Mouse (Mus musculus): ENCODE measurements around the gene Alkbh8. TPM values are rescaled to one million over a fixed set of nuclear protein-coding genes. Genes with fewer than 3 reads are reported as not detected.
"Not testable (repeated sequence)": the region's sequence is repeated elsewhere in the genome, so short reads cannot be mapped to it uniquely, and the experiment has no call there.

The Alkbh8 gene
- polyA plus RNA-seq (2015; fragmentation: Nextera tagmentation; extraction: Ambion mirVana), result 14.3 and 15.9 TPM in 2 replicates

DNA sequence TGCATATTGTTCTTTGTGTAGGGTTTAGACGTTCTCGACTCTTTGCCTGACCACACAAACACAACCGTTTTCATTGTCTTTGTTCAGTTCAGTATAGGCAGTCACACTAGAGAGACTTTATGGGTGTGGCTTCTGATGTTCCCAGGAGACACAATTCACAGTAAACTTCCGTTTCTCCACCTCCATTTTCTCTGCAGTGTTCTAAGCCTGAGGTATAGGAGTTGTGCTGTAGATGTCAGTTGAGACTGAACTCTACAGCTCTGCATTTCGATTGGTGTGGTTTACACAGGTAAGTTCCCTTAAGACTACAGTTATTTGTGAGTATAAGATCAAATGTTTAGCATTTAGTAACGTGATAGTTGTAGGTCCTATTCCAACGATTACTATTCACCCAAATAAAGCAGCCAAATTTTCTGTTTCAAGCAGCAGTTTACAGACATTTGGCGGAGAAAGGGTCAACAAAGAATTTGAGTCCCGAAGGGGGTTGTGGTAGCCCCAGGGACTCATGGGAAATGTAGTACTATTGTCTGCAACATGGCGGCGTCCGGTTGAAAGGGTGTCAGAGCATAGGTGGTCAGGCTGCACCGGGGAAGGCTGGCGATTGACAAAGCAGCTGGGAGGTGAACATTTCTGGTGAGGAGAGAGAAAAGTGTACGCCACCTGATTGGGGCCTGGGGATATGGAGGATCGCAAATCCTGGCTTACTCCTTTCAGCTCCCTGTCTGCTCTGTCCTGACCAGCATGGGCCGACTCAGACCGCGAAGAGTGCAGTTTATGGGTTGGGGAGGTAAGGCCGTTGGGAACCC is at the start of gene Alkbh8:
Gene Alkbh8, plus strand, starts transcription at position 179 of the 806 bp plus-strand sequence.
- Histone ChIP-seq H3K27me3 (replicated peaks) (no peaks in the 10 kb centered on the region), H3K4me2 (peak within 1 kb of the TSS; percentile 76), H3K36me3 (peaks cover 17% of the 10 kb centered on the region), H3K4me3 (peak within 1 kb of the TSS; percentile 90), H3K27ac (replicated peaks) (peak within 1 kb of the TSS; percentile 74), H3K9ac (peak within 1 kb of the TSS; percentile 90), H3K9me3 (no peaks in the 10 kb centered on the region), H3K4me1 (peaks cover 10% of the 10 kb centered on the region)
- ATAC-seq (ENCODE audit: extremely low read depth, insufficient number of reproducible peaks, low FRiP score, low TSS enrichment), result peak; percentile 80
- WGBS, result 5% methylated on average over 20 of the region's 20 CpGs

DNA sequence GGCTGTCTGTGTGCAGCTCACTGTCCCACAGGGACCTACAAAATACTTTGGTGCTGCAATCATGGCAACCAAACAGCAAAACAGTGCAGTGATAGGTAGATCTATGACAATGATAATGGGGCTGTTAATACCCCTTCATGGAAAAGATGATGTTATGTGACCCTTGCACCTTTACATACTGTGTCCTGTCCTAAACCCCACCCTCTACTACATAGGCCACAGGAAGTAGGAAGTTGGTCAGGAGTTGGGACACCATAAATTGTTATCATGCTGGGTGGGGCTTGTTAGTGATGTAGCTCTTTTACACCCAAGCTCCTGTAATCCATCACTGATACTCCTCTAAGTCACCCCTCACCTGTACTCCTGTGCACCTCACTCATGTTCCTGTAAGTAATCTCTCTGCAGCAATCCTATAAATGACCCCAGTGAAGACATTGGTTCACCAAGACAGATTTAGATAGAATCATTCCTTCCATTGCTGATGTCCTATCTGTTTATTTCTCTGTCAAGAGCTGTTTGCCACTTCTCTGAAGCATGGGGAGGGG is 25.6 kb upstream of the Alkbh8 start:
- no peak overlapping the region for H3K4me3 ChIP-seq
- peaks cover 5% of the 10 kb centered on the region; the same call in 1 of the 2 replicates for H3K9me3 ChIP-seq
- ATAC-seq (ENCODE audit: extremely low read depth, insufficient number of reproducible peaks, low FRiP score, low TSS enrichment), result no peak; the same call in 1 of the 2 replicates
- H3K9ac ChIP-seq, result no peak overlapping the region
- no peak overlapping the region for H3K4me2 ChIP-seq
- H3K36me3 ChIP-seq, result no peaks in the 10 kb centered on the region
- H3K4me1 ChIP-seq, result no peaks in the 10 kb centered on the region
- H3K27me3 ChIP-seq (replicated peaks), result no peaks in the 10 kb centered on the region
- H3K27ac ChIP-seq (replicated peaks), result no peak overlapping the region

DNA sequence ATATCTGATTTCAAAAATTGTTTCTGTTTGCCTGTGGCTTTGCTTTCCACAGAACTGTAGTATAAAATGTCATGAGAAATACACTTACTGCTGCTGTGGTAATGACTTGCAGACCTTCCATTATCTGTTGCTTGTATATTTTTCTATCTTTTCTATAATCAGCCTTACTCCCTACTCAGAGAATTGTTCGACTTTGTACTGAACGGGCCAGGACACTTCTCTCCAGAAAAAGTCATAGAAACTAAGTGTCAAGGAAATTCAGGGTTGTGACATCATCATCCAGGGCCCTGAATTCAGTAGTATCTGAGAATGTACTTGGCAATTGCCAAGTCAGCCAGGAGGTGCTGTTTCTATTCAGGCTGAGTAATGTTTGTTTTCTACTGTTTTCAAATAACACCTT is 24.9 kb upstream of the Alkbh8 start:
- Histone ChIP-seq H3K9me3 (peaks cover 5% of the 10 kb centered on the region; the same call in 1 of the 2 replicates), H3K4me3 (no peak overlapping the region), H3K36me3 (no peaks in the 10 kb centered on the region), H3K4me1 (no peaks in the 10 kb centered on the region), H3K27ac (replicated peaks) (no peak overlapping the region), H3K27me3 (replicated peaks) (no peaks in the 10 kb centered on the region), H3K4me2 (no peak overlapping the region), H3K9ac (no peak overlapping the region)
- 63% methylated on average over 2 of the region's 2 CpGs for WGBS
- no peak for ATAC-seq (ENCODE audit: extremely low read depth, insufficient number of reproducible peaks, low FRiP score, low TSS enrichment)

DNA sequence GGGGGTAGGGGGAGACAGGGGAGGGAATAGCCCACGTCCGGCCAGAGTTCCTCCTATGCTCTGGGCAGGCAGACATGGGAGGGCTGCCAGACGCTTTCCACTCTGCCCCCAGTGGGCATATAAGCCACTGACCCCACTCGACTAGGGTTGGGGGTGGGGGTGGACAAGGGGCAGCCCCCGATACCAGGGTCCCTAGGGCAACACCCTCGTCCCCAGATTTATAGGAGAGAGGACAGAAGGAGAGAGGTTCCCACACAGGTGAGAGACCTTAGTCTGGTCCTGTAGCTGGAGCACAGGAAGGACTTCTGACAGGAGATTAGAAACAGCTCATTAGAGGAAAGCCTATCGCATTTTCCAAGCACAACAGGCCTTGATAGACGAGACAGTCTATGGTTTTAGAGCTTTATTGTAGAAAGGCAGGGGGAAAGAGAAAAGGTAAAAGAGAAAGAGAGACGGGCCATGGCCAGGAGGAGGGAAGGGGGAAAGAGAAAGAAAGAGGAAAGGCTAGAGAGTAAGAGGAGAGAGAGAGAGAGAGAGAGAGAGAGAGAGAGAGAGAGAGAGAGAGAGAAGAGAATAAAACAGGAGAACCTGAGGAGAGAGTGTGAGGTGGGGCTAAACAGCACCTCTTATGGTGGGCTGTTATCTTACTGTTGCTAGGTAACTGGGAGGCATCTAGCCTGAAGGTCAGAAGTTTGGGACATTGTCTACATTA is 7.4 kb upstream of the Alkbh8 start:
- not testable (repeated sequence) for H3K36me3 ChIP-seq; H3K27ac ChIP-seq (replicated peaks); H3K9me3 ChIP-seq; ATAC-seq (ENCODE audit: extremely low read depth, insufficient number of reproducible peaks, low FRiP score, low TSS enrichment); H3K4me3 ChIP-seq; H3K27me3 ChIP-seq (replicated peaks); H3K9ac ChIP-seq
- peak overlapping the region; percentile 13; the same call in 1 of the 2 replicates for H3K4me2 ChIP-seq
- peaks cover 15% of the 10 kb centered on the region for H3K4me1 ChIP-seq
- WGBS, result 47% methylated on average over 9 of the region's 9 CpGs

DNA sequence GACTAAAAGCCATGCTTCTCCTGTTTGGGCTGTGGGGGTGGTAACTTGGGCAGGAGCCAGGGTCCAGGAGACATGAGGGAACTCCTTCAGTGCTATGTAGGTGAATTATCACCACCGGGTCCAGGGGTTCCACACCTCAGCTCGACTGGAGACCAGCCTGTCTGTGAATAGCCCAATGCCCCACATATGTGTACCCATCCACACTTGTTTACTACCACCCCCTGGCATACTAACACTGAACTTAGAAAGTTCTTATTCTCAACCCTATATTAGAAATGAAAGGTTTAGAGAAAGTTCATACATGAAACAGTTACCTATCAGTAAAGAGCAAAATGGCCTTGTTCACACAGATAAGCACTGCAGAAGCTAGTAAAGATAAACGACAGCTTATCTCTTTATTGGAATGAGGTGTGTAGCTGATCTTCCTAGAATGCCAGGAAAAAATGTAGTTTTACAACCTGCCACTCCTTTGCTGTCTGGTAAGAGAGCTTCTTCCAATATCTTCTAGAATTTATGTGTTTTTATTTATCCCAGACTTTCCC is 6.8 kb upstream of the Alkbh8 start:
- H3K36me3 ChIP-seq, result no peaks in the 10 kb centered on the region
- H3K4me1 ChIP-seq, result peaks cover 15% of the 10 kb centered on the region
- H3K4me2 ChIP-seq, result no peak overlapping the region
- H3K27ac ChIP-seq (replicated peaks), result no peak overlapping the region
- no peak overlapping the region for H3K9ac ChIP-seq
- H3K4me3 ChIP-seq, result no peak overlapping the region
- ATAC-seq (ENCODE audit: extremely low read depth, insufficient number of reproducible peaks, low FRiP score, low TSS enrichment), result no peak
- H3K27me3 ChIP-seq (replicated peaks), result no peaks in the 10 kb centered on the region
- 18% methylated on average over 3 of the region's 3 CpGs for WGBS
- H3K9me3 ChIP-seq, result no peaks in the 10 kb centered on the region

DNA sequence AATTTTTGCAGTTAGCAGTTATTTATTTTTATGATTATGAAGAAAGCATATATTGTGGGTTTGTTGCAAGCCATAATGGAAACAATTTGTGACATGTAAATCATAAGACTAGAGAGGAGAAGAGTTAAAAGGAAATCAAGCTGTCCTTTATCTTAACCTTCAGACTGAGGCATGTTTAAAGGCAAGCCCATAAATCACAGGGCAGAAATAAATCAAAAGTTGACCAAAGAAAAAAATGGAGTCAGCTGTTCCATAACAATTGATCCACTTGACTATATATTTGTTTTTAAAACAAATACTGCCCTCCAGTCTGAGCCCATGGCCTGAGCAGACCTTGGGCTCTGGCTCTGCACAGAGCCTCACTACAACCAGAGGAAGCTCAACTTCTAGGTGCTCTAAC is 4.6 kb upstream of the Alkbh8 start:
- ATAC-seq (ENCODE audit: extremely low read depth, insufficient number of reproducible peaks, low FRiP score, low TSS enrichment), result no peak
- no peak overlapping the region for H3K9ac ChIP-seq
- no peak overlapping the region for H3K27ac ChIP-seq (replicated peaks)
- H3K4me3 ChIP-seq, result no peak overlapping the region
- H3K36me3 ChIP-seq, result no peaks in the 10 kb centered on the region
- H3K4me1 ChIP-seq, result peaks cover 15% of the 10 kb centered on the region
- no peak overlapping the region for H3K4me2 ChIP-seq
- H3K27me3 ChIP-seq (replicated peaks), result no peaks in the 10 kb centered on the region
- no peaks in the 10 kb centered on the region for H3K9me3 ChIP-seq

DNA sequence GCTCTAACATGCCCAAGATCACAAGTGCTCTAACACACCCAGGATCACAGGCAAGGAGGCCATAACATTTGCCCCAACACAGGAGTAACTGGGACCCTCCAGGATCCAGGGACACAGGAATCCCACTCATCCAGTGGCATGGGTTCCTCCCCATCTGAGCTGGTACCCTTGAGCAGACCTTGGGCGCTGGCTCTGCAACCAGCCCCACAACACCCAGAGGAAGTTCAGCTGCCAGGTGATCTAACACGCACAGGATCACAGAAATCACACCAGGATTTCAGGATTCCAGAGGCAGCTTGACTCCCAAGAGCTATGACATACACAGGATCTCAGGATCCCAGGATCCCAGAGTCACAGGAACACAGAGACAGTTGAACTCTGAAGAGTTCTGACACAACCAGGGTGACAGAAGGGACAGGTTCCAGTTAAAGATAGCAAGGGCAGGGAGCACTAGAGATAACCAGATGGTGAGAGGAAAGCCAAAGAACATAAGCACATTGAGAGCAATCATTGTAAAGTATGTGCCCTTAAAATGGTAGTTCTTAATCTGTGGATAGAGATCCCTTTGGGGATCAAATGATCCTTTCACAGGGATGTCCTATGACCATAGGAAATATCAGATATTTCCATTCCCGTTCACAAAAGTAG is 4.1 kb upstream of the Alkbh8 start:
- H3K4me1 ChIP-seq, result peaks cover 16% of the 10 kb centered on the region
- H3K4me3 ChIP-seq, result no peak overlapping the region
- H3K9ac ChIP-seq, result no peak overlapping the region
- H3K9me3 ChIP-seq, result no peaks in the 10 kb centered on the region
- ATAC-seq (ENCODE audit: extremely low read depth, insufficient number of reproducible peaks, low FRiP score, low TSS enrichment), result no peak
- 71% methylated on average over 3 of the region's 3 CpGs for WGBS
- no peaks in the 10 kb centered on the region for H3K36me3 ChIP-seq
- H3K4me2 ChIP-seq, result no peak overlapping the region
- no peaks in the 10 kb centered on the region for H3K27me3 ChIP-seq (replicated peaks)
- H3K27ac ChIP-seq (replicated peaks), result no peak overlapping the region

DNA sequence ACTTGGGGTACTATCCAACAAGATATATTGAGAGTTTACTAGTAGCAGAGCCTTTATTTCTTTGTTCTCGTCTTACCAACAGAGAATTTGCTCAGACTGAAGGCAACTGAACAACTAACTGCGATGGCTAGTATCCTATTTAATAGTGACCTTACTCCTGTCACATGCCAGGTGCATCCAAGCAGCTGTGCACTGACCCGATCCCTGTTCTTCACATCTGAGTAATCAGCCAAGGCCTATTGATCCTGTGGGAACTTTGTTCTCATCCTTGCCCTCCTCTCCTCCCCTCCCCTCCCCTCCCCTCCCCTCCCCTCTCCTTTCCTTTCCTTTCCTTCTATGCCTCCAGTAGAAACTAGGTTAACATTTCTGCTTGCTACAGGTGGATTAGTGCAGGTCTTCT is 1.7 kb downstream of the Alkbh8 start:
- peaks cover 6% of the 10 kb centered on the region for H3K4me1 ChIP-seq
- H3K4me2 ChIP-seq, result peak overlapping the region; percentile 76
- H3K9me3 ChIP-seq, result no peaks in the 10 kb centered on the region
- H3K27me3 ChIP-seq (replicated peaks), result no peaks in the 10 kb centered on the region
- 82% methylated on average over 3 of the region's 3 CpGs for WGBS
- ATAC-seq (ENCODE audit: extremely low read depth, insufficient number of reproducible peaks, low FRiP score, low TSS enrichment), result no peak
- H3K27ac ChIP-seq (replicated peaks), result no peak overlapping the region
- H3K4me3 ChIP-seq, result peak overlapping the region; percentile 90
- H3K36me3 ChIP-seq, result peaks cover 27% of the 10 kb centered on the region
- no peak overlapping the region for H3K9ac ChIP-seq

DNA sequence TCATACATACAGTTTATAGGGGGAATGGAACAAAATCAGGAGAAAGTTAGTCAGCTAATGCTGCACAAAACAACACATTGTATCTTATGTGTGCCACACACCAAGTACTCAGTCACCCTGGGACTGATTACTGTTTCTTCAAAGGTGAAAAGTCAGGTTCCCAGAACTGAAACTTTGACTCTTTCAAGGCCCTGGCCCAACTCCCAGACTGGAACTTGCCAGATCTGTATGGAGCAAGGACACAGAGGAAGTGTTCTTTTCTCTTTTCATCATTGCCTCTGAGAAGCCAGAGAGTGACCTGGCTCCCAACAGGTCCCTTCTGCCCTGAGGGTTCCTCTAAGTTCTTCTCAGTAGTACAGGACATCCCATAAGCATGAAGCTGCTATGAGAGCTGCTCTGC is 10.2 kb downstream of the Alkbh8 start:
- Histone ChIP-seq H3K9ac (no peak overlapping the region), H3K9me3 (no peaks in the 10 kb centered on the region), H3K4me1 (no peaks in the 10 kb centered on the region), H3K27me3 (replicated peaks) (no peaks in the 10 kb centered on the region), H3K4me3 (no peak overlapping the region), H3K27ac (replicated peaks) (no peak overlapping the region), H3K36me3 (peaks cover 68% of the 10 kb centered on the region), H3K4me2 (no peak overlapping the region)
- no peak for ATAC-seq (ENCODE audit: extremely low read depth, insufficient number of reproducible peaks, low FRiP score, low TSS enrichment)

DNA sequence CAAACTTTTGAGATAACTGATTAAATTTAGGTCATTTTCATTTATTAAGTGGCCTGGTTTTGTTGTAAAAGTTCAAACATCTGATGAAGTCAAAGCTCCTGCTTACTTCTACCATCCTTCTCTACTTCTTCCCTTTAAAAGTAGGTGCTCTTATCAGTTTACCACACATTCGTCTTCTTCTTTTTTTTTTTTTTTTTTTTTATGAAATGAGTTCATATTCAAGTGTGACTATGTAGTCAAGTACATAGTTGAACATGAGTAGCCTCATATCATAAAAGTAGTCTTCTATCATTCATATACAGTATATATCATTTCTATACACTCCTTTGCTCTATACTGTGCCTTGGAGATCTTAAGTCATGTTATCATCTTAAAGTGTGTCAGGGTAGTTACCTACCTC is 11.0 kb downstream of the Alkbh8 start:
- no peaks in the 10 kb centered on the region for H3K9me3 ChIP-seq
- H3K4me1 ChIP-seq, result no peaks in the 10 kb centered on the region
- H3K4me3 ChIP-seq, result no peak overlapping the region
- WGBS, result 40% methylated on average over 1 of the region's 1 CpGs
- no peaks in the 10 kb centered on the region for H3K27me3 ChIP-seq (replicated peaks)
- H3K27ac ChIP-seq (replicated peaks), result no peak overlapping the region
- no peak for ATAC-seq (ENCODE audit: extremely low read depth, insufficient number of reproducible peaks, low FRiP score, low TSS enrichment)
- H3K4me2 ChIP-seq, result no peak overlapping the region
- H3K9ac ChIP-seq, result no peak overlapping the region
- H3K36me3 ChIP-seq, result peaks cover 71% of the 10 kb centered on the region

DNA sequence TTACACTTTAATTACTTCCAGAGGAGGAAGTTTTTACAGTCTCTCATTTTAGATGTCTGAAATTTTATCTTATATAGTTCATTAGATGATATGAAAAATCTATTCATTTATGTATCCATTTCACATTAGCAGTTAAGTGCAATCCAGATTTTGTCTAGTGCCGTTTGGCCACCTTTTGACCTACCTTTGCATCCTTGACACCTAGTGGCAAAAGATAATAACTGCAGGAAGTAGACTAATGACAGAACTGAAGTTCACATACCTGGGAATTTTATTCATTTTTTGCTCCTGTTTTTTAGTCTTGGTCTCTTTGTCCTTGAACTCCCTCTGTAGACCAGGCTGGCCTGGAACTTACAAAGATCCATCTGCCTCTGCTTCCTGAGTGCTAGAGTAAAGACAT is 15.1 kb downstream of the Alkbh8 start:
- peaks cover 64% of the 10 kb centered on the region for H3K36me3 ChIP-seq

More for the DNA sequence above, 15.1 kb downstream of the Alkbh8 start:
- WGBS, result 73% methylated on average over 1 of the region's 1 CpGs
- Histone ChIP-seq H3K9ac (no peak overlapping the region), H3K4me2 (no peak overlapping the region), H3K27ac (replicated peaks) (no peak overlapping the region), H3K4me1 (no peaks in the 10 kb centered on the region), H3K4me3 (no peak overlapping the region), H3K27me3 (replicated peaks) (no peaks in the 10 kb centered on the region), H3K9me3 (no peaks in the 10 kb centered on the region)
- ATAC-seq (ENCODE audit: extremely low read depth, insufficient number of reproducible peaks, low FRiP score, low TSS enrichment), result no peak

All from heart, embryonic 13.5 days (tissue).